8 mouse cellular contexts compared by ENCODE assay signal in the genomic region with DNA sequence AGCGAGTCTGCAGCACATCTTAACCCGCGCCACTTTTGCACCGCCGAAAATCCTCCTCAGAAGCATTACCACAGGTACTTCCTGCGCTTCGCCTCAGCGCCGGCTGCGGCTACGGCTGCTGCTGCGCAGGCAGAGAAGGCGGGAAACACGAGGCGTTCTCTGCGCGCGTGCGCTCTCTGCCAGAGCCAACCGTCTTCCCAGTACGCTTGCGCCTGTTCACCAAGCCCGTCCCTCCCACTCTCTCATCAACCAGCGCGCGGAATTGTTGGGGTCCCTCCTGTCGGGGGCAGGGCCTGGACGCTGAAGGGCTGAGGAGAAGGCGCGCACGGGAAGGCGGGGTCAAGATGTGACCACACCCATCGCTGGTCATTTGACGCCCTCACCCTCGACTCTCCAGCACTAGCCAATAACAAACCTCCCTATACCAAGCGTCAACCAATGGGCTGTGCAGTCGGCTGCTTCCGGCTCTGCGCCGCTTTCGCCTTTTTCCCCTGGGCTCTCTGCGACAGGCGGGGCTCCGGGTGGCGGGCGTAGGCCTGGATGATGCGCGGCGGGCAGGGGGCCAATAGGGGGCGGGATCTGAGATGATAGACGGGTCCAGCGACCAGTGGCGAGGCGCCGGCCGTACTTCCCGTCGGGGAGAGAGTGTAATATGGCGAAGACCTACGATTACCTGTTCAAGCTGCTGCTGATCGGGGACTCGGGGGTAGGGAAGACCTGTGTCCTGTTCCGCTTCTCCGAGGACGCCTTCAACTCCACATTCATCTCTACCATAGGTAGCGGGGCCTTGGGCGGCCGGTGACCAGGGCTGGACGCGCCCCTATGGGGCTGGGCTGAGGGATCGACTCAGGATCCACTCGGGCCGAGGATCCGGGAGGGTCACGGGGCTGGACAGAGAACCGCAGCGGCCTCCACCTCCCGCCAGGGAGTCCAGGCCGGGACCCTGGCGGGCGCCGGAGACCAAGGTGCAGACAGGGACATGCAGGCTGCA. TPM values are rescaled to one million over a fixed set of nuclear protein-coding genes. Genes with fewer than 3 reads are reported as not detected.
DNase-seq lines count a peak whose midpoint lies in the region; ATAC-seq lines count a peak whose summit lies in the region.

A gene (plus strand): TSS at position 494 of the 991 bp plus-strand sequence.

- peak within 1 kb of the TSS; percentile 85 for H3K4me3 ChIP-seq in hindbrain, embryonic 15.5 days

- under 1% methylated on average over 82 of the region's 82 CpGs for WGBS in hindbrain, embryonic 15.5 days

- H3K9ac ChIP-seq in hindbrain, embryonic 15.5 days: peak within 1 kb of the TSS; percentile 87

- H3K4me2 ChIP-seq in hindbrain, embryonic 15.5 days: peak within 1 kb of the TSS; percentile 74

- no peaks in the 10 kb centered on the region for H3K27me3 ChIP-seq in hindbrain, embryonic 15.5 days

- peak; percentile 100 for DNase-seq in T-cell, adult 2 months (ENCODE audit: low spot score)
- peak; percentile 100 for DNase-seq in cerebellum, postnatal 36 days
- DNase-seq in frontal cortex, postnatal 36 days (ENCODE audit: low spot score in 2 of 2): peak; percentile 100
- peak; percentile 100 for DNase-seq in left cerebral cortex, adult 11 months (ENCODE audit: low spot score)
- DNase-seq in lung, postnatal 4 days: peak; percentile 99 to 100
- DNase-seq in retina, postnatal 7 days (ENCODE audit: low read depth, low spot score): peak; percentile 99
- DNase-seq in urinary bladder, adult 2 months (ENCODE audit: low spot score): peak; percentile 100

- no peaks in the 10 kb centered on the region for H3K9me3 ChIP-seq in hindbrain, embryonic 15.5 days

- ATAC-seq in hindbrain, embryonic 15.5 days (ENCODE audit: low FRiP score, low read depth): peak; percentile 99

- H3K36me3 ChIP-seq in hindbrain, embryonic 15.5 days: no peaks in the 10 kb centered on the region; the same call in 1 of the 2 replicates

- peaks cover 24% of the 10 kb centered on the region for H3K4me1 ChIP-seq in hindbrain, embryonic 15.5 days (replicated peaks)

- peak within 1 kb of the TSS; percentile 84 for H3K27ac ChIP-seq in hindbrain, embryonic 15.5 days (replicated peaks)

RNA-seq across cellular contexts. Expression of the gene that starts here (rescaled TPM):
- polyA plus RNA-seq in hindbrain, embryonic 15.5 days (2015; fragmentation: Nextera tagmentation; extraction: Ambion mirVana): 84.2 and 85.7 TPM in 2 replicates
- polyA plus RNA-seq in urinary bladder, adult 2 months (2012; rRNA removed): 82.2 and 89.4 TPM in 2 replicates

Comparison
In these comparisons a context has a peak if more than half of its experiments do, and no peak if none do; other contexts are left out.
1. Peak in every context shown above with its lines: DNase-seq, ATAC-seq, H3K4me3 ChIP-seq and H3K27ac ChIP-seq.